Mouse (Mus musculus): ENCODE results near the gene Cblb. TPM values are rescaled to one million over a fixed set of nuclear protein-coding genes. Genes with fewer than 3 reads are reported as not detected.

Gene Cblb
- polyA plus RNA-seq, 1 experiment from 2014 or later = 16.8 TPM

DNA sequence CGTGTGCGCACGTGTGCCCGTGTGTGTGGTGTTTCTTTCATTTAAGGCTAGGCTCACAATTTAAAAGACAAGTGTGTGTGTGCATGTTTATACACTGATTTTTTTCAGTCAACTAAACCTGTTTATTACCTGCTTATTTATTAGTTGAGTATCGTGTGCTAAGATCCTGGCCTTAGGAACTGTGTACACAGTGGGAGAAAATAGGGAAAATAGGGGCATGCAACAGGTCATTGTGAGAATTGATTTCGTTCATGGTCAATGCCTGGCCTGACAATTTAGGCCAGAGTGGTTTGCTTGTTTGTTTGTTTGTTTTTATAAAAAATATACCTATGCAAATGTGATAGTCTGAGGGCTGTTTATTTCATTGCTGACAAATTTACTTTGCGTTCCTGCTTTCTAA is 13.5 kb downstream of the Cblb start:
- H3K9ac ChIP-seq (ENCODE audit: low read length) = no peak overlapping the region
- H3K4me2 ChIP-seq (ENCODE audit: low read length) = no peak overlapping the region
- 94% methylated on average over 7 of the region's 7 CpGs for WGBS
- no peaks in the 10 kb centered on the region for H3K9me3 ChIP-seq (replicated peaks; ENCODE audit: control insufficient read depth, low read length)
- no peak overlapping the region for H3K27ac ChIP-seq (ENCODE audit: low read depth, low read length)
- ATAC-seq (no peak), DNase-seq (ENCODE audit: low spot score) (no peak)
- H3K4me3 ChIP-seq (ENCODE audit: low read depth, low read length) = no peak overlapping the region
- peaks cover 21% of the 10 kb centered on the region for H3K36me3 ChIP-seq (ENCODE audit: control insufficient read depth, insufficient read depth, low read length)
- H3K27me3 ChIP-seq (replicated peaks; ENCODE audit: control insufficient read depth, insufficient read depth, low read length) = no peaks in the 10 kb centered on the region
- H3K4me1 ChIP-seq (ENCODE audit: control insufficient read depth, insufficient read depth, low read length) = peaks cover 10% of the 10 kb centered on the region

GRCm38 (mm10) chr16:52044985-52045384 is 14.0 kb downstream of the Cblb start:
- Histone ChIP-seq H3K4me1 (ENCODE audit: control insufficient read depth, insufficient read depth, low read length) (peaks cover 10% of the 10 kb centered on the region), H3K9me3 (replicated peaks; ENCODE audit: control insufficient read depth, low read length) (no peaks in the 10 kb centered on the region), H3K9ac (ENCODE audit: low read length) (no peak overlapping the region), H3K36me3 (ENCODE audit: control insufficient read depth, insufficient read depth, low read length) (peaks cover 21% of the 10 kb centered on the region), H3K4me2 (ENCODE audit: low read length) (no peak overlapping the region), H3K27ac (ENCODE audit: low read depth, low read length) (no peak overlapping the region), H3K4me3 (ENCODE audit: low read depth, low read length) (no peak overlapping the region), H3K27me3 (replicated peaks; ENCODE audit: control insufficient read depth, insufficient read depth, low read length) (no peaks in the 10 kb centered on the region)
- no peak for ATAC-seq
- DNase-seq (ENCODE audit: low spot score) = no peak
- WGBS = 88% methylated on average over 4 of the region's 4 CpGs

- H3K9me3 ChIP-seq (replicated peaks; ENCODE audit: control insufficient read depth, low read length) = no peaks in the 10 kb centered on the region
- WGBS = 93% methylated on average over 4 of the region's 4 CpGs
- H3K36me3 ChIP-seq (ENCODE audit: control insufficient read depth, insufficient read depth, low read length) = peaks cover 27% of the 10 kb centered on the region
- H3K4me3 ChIP-seq (ENCODE audit: low read depth, low read length) = no peak overlapping the region
- no peak for DNase-seq (ENCODE audit: low spot score)
- H3K4me1 ChIP-seq (ENCODE audit: control insufficient read depth, insufficient read depth, low read length) = peaks cover 10% of the 10 kb centered on the region
- no peak overlapping the region for H3K9ac ChIP-seq (ENCODE audit: low read length)
- H3K27ac ChIP-seq (ENCODE audit: low read depth, low read length) = no peak overlapping the region
- no peaks in the 10 kb centered on the region for H3K27me3 ChIP-seq (replicated peaks; ENCODE audit: control insufficient read depth, insufficient read depth, low read length)
- no peak overlapping the region for H3K4me2 ChIP-seq (ENCODE audit: low read length)
- ATAC-seq = no peak
These were observed 15.4 kb downstream of the Cblb start for GRCm38 (mm10) chr16:52046464-52046863.

- DNase-seq (ENCODE audit: low spot score) = no peak
These were observed 20.1 kb downstream of the Cblb start for GRCm38 (mm10) chr16:52051106-52051505.

GRCm38 (mm10) chr16:52052734-52053133 is 21.7 kb downstream of the Cblb start:
- 9% methylated on average over 5 of the region's 5 CpGs for WGBS
- H3K4me3 ChIP-seq (ENCODE audit: low read depth, low read length) = no peak overlapping the region
- no peak for DNase-seq (ENCODE audit: low spot score)

More at GRCm38 (mm10) chr16:52051106-52051505, 20.1 kb downstream of the Cblb start:
- Histone ChIP-seq H3K4me2 (ENCODE audit: low read length) (no peak overlapping the region), H3K9me3 (replicated peaks; ENCODE audit: control insufficient read depth, low read length) (no peaks in the 10 kb centered on the region), H3K27me3 (replicated peaks; ENCODE audit: control insufficient read depth, insufficient read depth, low read length) (no peaks in the 10 kb centered on the region), H3K27ac (ENCODE audit: low read depth, low read length) (no peak overlapping the region), H3K4me1 (ENCODE audit: control insufficient read depth, insufficient read depth, low read length) (peaks cover 22% of the 10 kb centered on the region), H3K9ac (ENCODE audit: low read length) (no peak overlapping the region), H3K4me3 (ENCODE audit: low read depth, low read length) (no peak overlapping the region), H3K36me3 (ENCODE audit: control insufficient read depth, insufficient read depth, low read length) (peaks cover 30% of the 10 kb centered on the region)
- WGBS = 94% methylated on average over 8 of the region's 8 CpGs
- ATAC-seq = no peak

DNA sequence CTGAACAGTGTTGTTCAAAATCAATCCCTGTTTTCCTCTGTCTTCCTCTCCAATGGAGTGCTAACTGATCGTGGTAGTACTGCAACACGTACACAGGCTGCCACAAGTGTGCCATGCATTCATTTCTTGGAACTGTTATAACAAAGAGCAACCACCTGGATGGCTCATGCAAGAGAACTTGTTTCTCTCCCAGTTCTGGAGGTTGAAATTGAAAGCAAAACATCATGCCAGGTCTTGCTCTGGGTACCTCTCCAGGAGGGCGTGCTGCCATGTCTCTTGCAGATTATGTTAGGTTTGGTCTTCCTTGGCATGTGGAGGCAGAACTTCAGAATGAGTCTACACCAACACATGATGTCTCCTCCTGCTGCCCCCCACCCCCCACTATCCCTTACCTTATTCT is 24.2 kb downstream of the Cblb start:
- H3K27me3 ChIP-seq (replicated peaks; ENCODE audit: control insufficient read depth, insufficient read depth, low read length) = no peaks in the 10 kb centered on the region
- H3K9me3 ChIP-seq (replicated peaks; ENCODE audit: control insufficient read depth, low read length) = no peaks in the 10 kb centered on the region
- no peak overlapping the region for H3K4me3 ChIP-seq (ENCODE audit: low read depth, low read length)
- peaks cover 7% of the 10 kb centered on the region; the same call in 1 of the 2 replicates for H3K36me3 ChIP-seq (ENCODE audit: control insufficient read depth, insufficient read depth, low read length)
- DNase-seq (ENCODE audit: low spot score) = no peak
- peak; percentile 13; the same call in 1 of the 2 replicates for ATAC-seq
- H3K9ac ChIP-seq (ENCODE audit: low read length) = no peak overlapping the region
- no peak overlapping the region for H3K27ac ChIP-seq (ENCODE audit: low read depth, low read length)
- 54% methylated on average over 3 of the region's 3 CpGs for WGBS
- H3K4me2 ChIP-seq (ENCODE audit: low read length) = no peak overlapping the region
- H3K4me1 ChIP-seq (ENCODE audit: control insufficient read depth, insufficient read depth, low read length) = peaks cover 29% of the 10 kb centered on the region

More at GRCm38 (mm10) chr16:52052734-52053133, 21.7 kb downstream of the Cblb start:
- no peak overlapping the region for H3K27ac ChIP-seq (ENCODE audit: low read depth, low read length)
- no peaks in the 10 kb centered on the region for H3K27me3 ChIP-seq (replicated peaks; ENCODE audit: control insufficient read depth, insufficient read depth, low read length)
- peaks cover 24% of the 10 kb centered on the region for H3K36me3 ChIP-seq (ENCODE audit: control insufficient read depth, insufficient read depth, low read length)
- H3K9ac ChIP-seq (ENCODE audit: low read length) = no peak overlapping the region
- H3K4me2 ChIP-seq (ENCODE audit: low read length) = no peak overlapping the region
- peaks cover 29% of the 10 kb centered on the region for H3K4me1 ChIP-seq (ENCODE audit: control insufficient read depth, insufficient read depth, low read length)
- H3K9me3 ChIP-seq (replicated peaks; ENCODE audit: control insufficient read depth, low read length) = no peaks in the 10 kb centered on the region
- no peak for ATAC-seq

DNA sequence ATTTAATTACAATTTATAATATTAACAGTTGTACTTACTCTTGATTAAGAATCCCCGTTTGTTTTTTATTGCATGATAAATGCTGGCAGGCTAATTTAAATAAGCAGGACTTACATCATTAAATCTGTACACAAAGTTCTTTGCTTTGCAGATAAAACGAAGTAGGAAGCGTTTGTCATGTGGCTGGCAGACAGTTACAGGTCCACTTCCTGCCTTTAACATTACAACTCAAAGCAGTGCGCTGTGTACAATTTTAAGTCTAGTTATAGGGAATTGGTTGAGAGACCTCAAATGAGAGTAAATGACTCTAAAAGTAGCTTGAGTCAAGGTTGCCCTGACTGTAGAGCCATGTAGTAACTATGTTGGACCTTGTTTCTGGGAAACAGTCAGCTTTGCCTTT is 25.1 kb downstream of the Cblb start:
- Histone ChIP-seq H3K4me2 (ENCODE audit: low read length) (no peak overlapping the region), H3K4me3 (ENCODE audit: low read depth, low read length) (no peak overlapping the region), H3K27me3 (replicated peaks; ENCODE audit: control insufficient read depth, insufficient read depth, low read length) (no peaks in the 10 kb centered on the region), H3K4me1 (ENCODE audit: control insufficient read depth, insufficient read depth, low read length) (peaks cover 35% of the 10 kb centered on the region), H3K9ac (ENCODE audit: low read length) (no peak overlapping the region), H3K36me3 (ENCODE audit: control insufficient read depth, insufficient read depth, low read length) (peaks cover 3% of the 10 kb centered on the region; the same call in 1 of the 2 replicates), H3K9me3 (replicated peaks; ENCODE audit: control insufficient read depth, low read length) (no peaks in the 10 kb centered on the region), H3K27ac (ENCODE audit: low read depth, low read length) (no peak overlapping the region)
- DNase-seq (ENCODE audit: low spot score) (no peak), ATAC-seq (no peak)
- WGBS = 75% methylated on average over 4 of the region's 4 CpGs

- no peak for ATAC-seq
- H3K27me3 ChIP-seq (replicated peaks; ENCODE audit: control insufficient read depth, insufficient read depth, low read length) = no peaks in the 10 kb centered on the region
- peaks cover 31% of the 10 kb centered on the region for H3K4me1 ChIP-seq (ENCODE audit: control insufficient read depth, insufficient read depth, low read length)
These were observed 26.3 kb downstream of the Cblb start for GRCm38 (mm10) chr16:52057335-52057734.

GRCm38 (mm10) chr16:52059535-52059934 is 28.5 kb downstream of the Cblb start:
- 81% methylated on average over 4 of the region's 4 CpGs for WGBS
- no peak overlapping the region for H3K27ac ChIP-seq (ENCODE audit: low read depth, low read length)
- no peaks in the 10 kb centered on the region for H3K9me3 ChIP-seq (replicated peaks; ENCODE audit: control insufficient read depth, low read length)
- no peaks in the 10 kb centered on the region for H3K27me3 ChIP-seq (replicated peaks; ENCODE audit: control insufficient read depth, insufficient read depth, low read length)
- ATAC-seq (no peak), DNase-seq (ENCODE audit: low spot score) (no peak)
- no peak overlapping the region for H3K4me2 ChIP-seq (ENCODE audit: low read length)
- peaks cover 24% of the 10 kb centered on the region for H3K4me1 ChIP-seq (ENCODE audit: control insufficient read depth, insufficient read depth, low read length)
- H3K36me3 ChIP-seq (ENCODE audit: control insufficient read depth, insufficient read depth, low read length) = peaks cover 3% of the 10 kb centered on the region; the same call in 1 of the 2 replicates
- H3K9ac ChIP-seq (ENCODE audit: low read length) = no peak overlapping the region
- H3K4me3 ChIP-seq (ENCODE audit: low read depth, low read length) = no peak overlapping the region

More at GRCm38 (mm10) chr16:52057335-52057734, 26.3 kb downstream of the Cblb start:
- peaks cover 3% of the 10 kb centered on the region; the same call in 1 of the 2 replicates for H3K36me3 ChIP-seq (ENCODE audit: control insufficient read depth, insufficient read depth, low read length)
- 94% methylated on average over 2 of the region's 2 CpGs for WGBS
- H3K27ac ChIP-seq (ENCODE audit: low read depth, low read length) = no peak overlapping the region
- DNase-seq (ENCODE audit: low spot score) = no peak
- H3K4me2 ChIP-seq (ENCODE audit: low read length) = no peak overlapping the region
- H3K4me3 ChIP-seq (ENCODE audit: low read depth, low read length) = no peak overlapping the region
- H3K9me3 ChIP-seq (replicated peaks; ENCODE audit: control insufficient read depth, low read length) = no peaks in the 10 kb centered on the region
- H3K9ac ChIP-seq (ENCODE audit: low read length) = no peak overlapping the region
